Mouse (Mus musculus) ES-Bruce4 (cell line): ENCODE data around the gene Rinl. TPM values are rescaled to one million over a fixed set of nuclear protein-coding genes. Genes with fewer than 3 reads are reported as not detected.

Source experiments
- H3K27ac ChIP-seq: 2 replicates; pipeline ENCODE4 v1.5.1; 2012; ENCODE audit warnings: low read length, inconsistent platforms; ENCODE audit not compliant: insufficient read depth
- H3K27me3 ChIP-seq: 2 replicates; pipeline ENCODE4 v1.6.1; 2012; ENCODE audit warnings: mild to moderate bottlenecking, low read length, inconsistent platforms; ENCODE audit not compliant: control insufficient read depth, poor library complexity, insufficient read depth, severe bottlenecking
- H3K36me3 ChIP-seq: 2 replicates; pipeline ENCODE4 v1.6.1; 2012; ENCODE audit warnings: inconsistent platforms, mild to moderate bottlenecking, low read length, moderate library complexity; ENCODE audit not compliant: control insufficient read depth, poor library complexity, insufficient read depth, severe bottlenecking
- H3K4me1 ChIP-seq: one replicate; pipeline ENCODE4 v1.8.1; 2011; ENCODE audit warnings: low read length; ENCODE audit not compliant: control insufficient read depth, insufficient read depth
- H3K4me3 ChIP-seq: 2 replicates; pipeline ENCODE4 v1.5.1; 2011; ENCODE audit warnings: low read depth, mild to moderate bottlenecking, low read length
- H3K9ac ChIP-seq: 2 replicates; pipeline ENCODE4 v1.6.1; 2012; ENCODE audit warnings: low read depth, mild to moderate bottlenecking, inconsistent platforms; ENCODE audit not compliant: poor library complexity, severe bottlenecking
- H3K9me3 ChIP-seq: replicated peaks from 2 replicates; pipeline ENCODE4 v1.6.1; 2012; ENCODE audit warnings: mild to moderate bottlenecking, low read length, inconsistent platforms; ENCODE audit not compliant: control insufficient read depth, poor library complexity, insufficient read depth, severe bottlenecking
- CTCF ChIP-seq: IDR thresholded peaks from one replicate; pipeline ENCODE4 v1.8.1; 2011; ENCODE audit warnings: low read depth, low read length
- EP300 ChIP-seq: IDR thresholded peaks from 2 replicates; pipeline ENCODE4 v1.6.1; 2011; ENCODE audit warnings: low read depth, low read length; ENCODE audit not compliant: insufficient read depth
- POLR2A ChIP-seq: IDR thresholded peaks from one replicate; pipeline ENCODE4 v1.8.1; 2011; ENCODE audit warnings: low read length; ENCODE audit not compliant: insufficient read depth
- polyA plus RNA-seq: library from polyadenylated mRNA; stranded (reverse); fragments of >200 nt; gene quantifications from 2 replicates; pipeline ENCODE4 v1.2.4, GENCODE M21; 2011; ENCODE audit warnings: low read depth; ENCODE audit not compliant: missing spikeins, insufficient read depth, insufficient read length

Gene Rinl
- polyA plus RNA-seq, 1 experiment = 28.0 TPM

GRCm38 (mm10) chr7:28811640-28812275, 23.0 kb downstream of the Rinl start:
- peak overlapping the region; percentile 98 for H3K9ac ChIP-seq
- TF ChIP-seq POLR2A (no peak), EP300 (no peak), CTCF (no peak)
- no peaks in the 10 kb centered on the region for H3K9me3 ChIP-seq
- H3K36me3 ChIP-seq = peaks cover 50% of the 10 kb centered on the region
- H3K27ac ChIP-seq = peak overlapping the region; percentile 73
- peak overlapping the region; percentile 90 for H3K4me3 ChIP-seq
- no peaks in the 10 kb centered on the region for H3K27me3 ChIP-seq
- peaks cover 2% of the 10 kb centered on the region for H3K4me1 ChIP-seq

GRCm38 (mm10) chr7:28812436-28812835, 23.7 kb downstream of the Rinl start:
- Histone ChIP-seq H3K9ac (peak overlapping the region; percentile 98), H3K4me3 (peak overlapping the region; percentile 90), H3K36me3 (peaks cover 57% of the 10 kb centered on the region), H3K4me1 (peaks cover 2% of the 10 kb centered on the region), H3K27me3 (no peaks in the 10 kb centered on the region), H3K9me3 (no peaks in the 10 kb centered on the region), H3K27ac (peak overlapping the region; percentile 73)
- TF ChIP-seq CTCF (no peak), EP300 (no peak), POLR2A (no peak)

GRCm38 (mm10) chr7:28812949-28813348, 24.2 kb downstream of the Rinl start:
- Histone ChIP-seq H3K27me3 (no peaks in the 10 kb centered on the region), H3K9me3 (no peaks in the 10 kb centered on the region), H3K27ac (peak overlapping the region; percentile 27), H3K4me1 (peaks cover 2% of the 10 kb centered on the region), H3K9ac (peak overlapping the region; percentile 98), H3K36me3 (peaks cover 62% of the 10 kb centered on the region), H3K4me3 (0 out of 2 replicates have a peak overlapping the region, but pooled peaks have one; percentile 90)
- TF ChIP-seq CTCF (no peak), EP300 (no peak), POLR2A (no peak)

DNA sequence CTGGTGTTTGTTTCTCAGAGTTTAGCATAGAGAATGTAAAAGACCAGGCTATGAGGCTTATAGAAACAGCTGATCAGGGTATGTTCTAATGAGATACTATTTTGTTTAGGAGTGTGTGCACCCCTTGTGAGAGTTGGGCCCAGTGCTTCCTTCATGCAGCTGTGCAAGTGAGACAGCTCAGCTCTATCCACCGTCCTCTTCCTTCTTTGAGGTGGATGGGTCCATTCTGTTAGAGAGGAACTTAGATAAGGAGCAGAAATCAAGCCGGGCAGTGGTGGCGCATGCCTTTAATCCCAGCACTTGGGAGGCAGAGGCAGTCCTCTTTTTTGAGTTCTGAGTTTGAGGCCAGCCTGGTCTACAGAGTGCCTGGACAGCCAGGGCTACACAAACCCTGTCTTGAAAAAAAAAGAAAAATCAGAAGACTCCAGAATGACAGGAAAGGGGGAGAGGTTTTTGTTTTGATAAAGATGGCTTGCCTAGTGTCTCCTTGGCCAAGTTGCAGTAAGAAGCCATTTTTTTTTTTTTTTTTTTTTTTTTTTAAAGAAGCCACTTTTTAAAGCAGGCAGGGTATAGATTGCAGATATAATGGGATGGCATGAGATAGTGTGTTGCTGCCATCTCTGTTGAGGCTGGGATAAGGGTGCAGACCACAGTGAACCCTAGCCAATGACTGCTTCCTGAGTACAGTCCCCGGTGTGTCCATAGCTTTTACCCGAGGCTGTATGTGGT, 25.7 kb downstream of the Rinl start:
- H3K36me3 ChIP-seq = peaks cover 76% of the 10 kb centered on the region
- no peaks in the 10 kb centered on the region for H3K27me3 ChIP-seq
- no peak for TF ChIP-seq CTCF
- TF ChIP-seq POLR2A = no peak
- TF ChIP-seq EP300 = no peak
- no peaks in the 10 kb centered on the region for H3K9me3 ChIP-seq
- H3K4me1 ChIP-seq = peaks cover 2% of the 10 kb centered on the region
- no peak overlapping the region for H3K27ac ChIP-seq
- 0 out of 2 replicates have a peak overlapping the region, but pooled peaks have one; percentile 5 for H3K9ac ChIP-seq
- no peak overlapping the region for H3K4me3 ChIP-seq

- TF ChIP-seq CTCF (no peak), EP300 (no peak), POLR2A (no peak)
- Histone ChIP-seq H3K4me3 (no peak overlapping the region), H3K9ac (0 out of 2 replicates have a peak overlapping the region, but pooled peaks have one; percentile 5), H3K27ac (no peak overlapping the region), H3K36me3 (peaks cover 83% of the 10 kb centered on the region), H3K4me1 (peaks cover 2% of the 10 kb centered on the region), H3K27me3 (no peaks in the 10 kb centered on the region), H3K9me3 (no peaks in the 10 kb centered on the region)
Observed at GRCm38 (mm10) chr7:28815230-28815629, 26.5 kb downstream of the Rinl start.

DNA sequence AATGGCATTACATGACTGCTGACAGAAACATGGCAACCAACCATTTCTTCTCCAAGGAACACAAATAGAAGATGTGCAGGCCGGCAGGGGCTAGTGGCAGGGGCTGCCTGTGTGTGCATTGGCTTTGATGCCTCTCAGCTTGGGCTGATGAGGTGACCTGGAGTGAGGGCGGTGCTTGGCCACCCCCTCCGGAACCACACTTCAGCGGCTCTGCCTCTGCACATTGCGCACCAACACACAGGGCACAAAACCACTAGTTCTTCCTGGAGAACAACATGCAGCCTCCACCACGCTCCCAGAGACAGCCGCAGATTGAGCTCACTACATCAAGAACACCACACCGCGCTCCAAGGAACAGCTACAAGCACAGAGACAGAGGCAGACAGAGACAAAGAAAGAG, 27.4 kb downstream of the Rinl start:
- peaks cover 93% of the 10 kb centered on the region for H3K36me3 ChIP-seq
- no peak overlapping the region for H3K27ac ChIP-seq
- no peak for TF ChIP-seq EP300
- no peak for TF ChIP-seq CTCF
- TF ChIP-seq POLR2A = no peak
- peaks cover 2% of the 10 kb centered on the region for H3K4me1 ChIP-seq
- H3K27me3 ChIP-seq = no peaks in the 10 kb centered on the region
- no peaks in the 10 kb centered on the region for H3K9me3 ChIP-seq
- no peak overlapping the region for H3K4me3 ChIP-seq
- no peak overlapping the region for H3K9ac ChIP-seq
